Mouse (Mus musculus) Patski (cell line): ENCODE data around the gene Snx30. TPM values are rescaled to one million over a fixed set of nuclear protein-coding genes. Genes with fewer than 3 reads are reported as not detected.
"Not testable (repeated sequence)": the region's sequence is repeated elsewhere in the genome, so short reads cannot be mapped to it uniquely, and the experiment has no call there.

ENCODE experiments used
- ATAC-seq: fragments of 100-300 bp; one replicate; pipeline ENCODE4 v1.8.0; 2021
- CTCF ChIA-PET: fragments of 350-600 bp; sonication (Branson Sonifier 250); formaldehyde crosslinking; loops from one replicate; lab custom pipeline; 2022; ENCODE audit warnings: inconsistent platforms; lab: Charles Lee
- POLR2A ChIA-PET: fragments of 350-600 bp; sonication (Branson Sonifier 250); formaldehyde crosslinking; loops from one replicate; lab custom pipeline; 2022; ENCODE audit warnings: antibody characterized with exemption, inconsistent platforms; lab: Charles Lee
- DNase-seq: peaks from one replicate; pipeline ENCODE4 v3.0.0-alpha.2; 2011; ENCODE audit warnings: low read depth, low spot score
- H3K27me3 ChIP-seq: fragments of 371-371 bp; one replicate; pipeline ENCODE4 v1.5.1; 2021
- CTCF ChIP-seq: fragments of 100-300 bp; IDR thresholded peaks from one replicate; pipeline ENCODE4 v1.5.1; 2021
- in situ Hi-C: fragments of 300-500 bp; cut with MboI; formaldehyde crosslinking; loops from 3 replicates; pipeline ENCODE4 v1.11.1; 2018; ENCODE audit warnings: low pct_unique_long_range_greater_than_20kb, mixed read lengths
- polyA plus RNA-seq: library from polyadenylated mRNA; unstranded; gene quantifications from one replicate; pipeline ENCODE4 v1.2.3, GENCODE M21; 2021

Snx30 gene
- polyA plus RNA-seq, 1 experiment from 2014 or later = 9.2 TPM

- TF ChIP-seq CTCF = no peak
Measured at GRCm38 (mm10) chr4:59772171-59772879, 33.3 kb upstream of the Snx30 start.

GRCm38 (mm10) chr4:59777828-59778227, 27.8 kb upstream of the Snx30 start:
- ChIA-PET CTCF (interaction anchor here (2.2 kb wide), 1 partner anchor 163 kb away, joined by 8 read pairs; no protein-coding TSS in a partner anchor), POLR2A (no interaction called here)
- ATAC-seq = no peak
- no peaks in the 10 kb centered on the region for H3K27me3 ChIP-seq
- no peak for DNase-seq
- in situ Hi-C loops = loop anchor here (5.0 kb wide), 1 partner anchor 406 kb away; no protein-coding TSS in a partner anchor
- no peak for TF ChIP-seq CTCF

More at GRCm38 (mm10) chr4:59772171-59772879, 33.3 kb upstream of the Snx30 start:
- in situ Hi-C loops = no loop called here
- ChIA-PET POLR2A (no interaction called here), CTCF (no interaction called here)
- no peak for DNase-seq
- ATAC-seq = no peak
- H3K27me3 ChIP-seq = no peaks in the 10 kb centered on the region

GRCm38 (mm10) chr4:59780568-59780967, 25.1 kb upstream of the Snx30 start:
- ATAC-seq (no peak), DNase-seq (no peak)
- ChIA-PET CTCF (interaction anchor here (0.8 to 2.9 kb wide), 5 partner anchors 14 to 185 kb away, joined by 3 to 8 read pairs (median 4); no protein-coding TSS in a partner anchor), POLR2A (interaction anchor here (0.5 kb wide), 1 partner anchor 400 kb away, joined by 3 read pairs; no protein-coding TSS in a partner anchor)
- peak; percentile 65 for TF ChIP-seq CTCF
- in situ Hi-C loops = loop anchor here (5.0 kb wide), 1 partner anchor 168 kb away; no protein-coding TSS in a partner anchor
- H3K27me3 ChIP-seq = no peaks in the 10 kb centered on the region

GRCm38 (mm10) chr4:59782853-59783684, 22.6 kb upstream of the Snx30 start:
- in situ Hi-C loops = loop anchor here (5.0 kb wide), 1 partner anchor 171 kb away; no protein-coding TSS in a partner anchor
- CTCF ChIA-PET = interaction anchor here (0.9 to 2.9 kb wide), 3 partner anchors 88 to 402 kb away, joined by 3 to 8 read pairs (median 3); no protein-coding TSS in a partner anchor
- POLR2A ChIA-PET = interaction anchor here (0.6 to 0.8 kb wide), 2 partner anchors 24 to 155 kb away, joined by 3 to 4 read pairs; no protein-coding TSS in a partner anchor
- DNase-seq = no peak
- peak; percentile 8 for ATAC-seq
- no peak for TF ChIP-seq CTCF
- H3K27me3 ChIP-seq = no peaks in the 10 kb centered on the region

GRCm38 (mm10) chr4:59783685-59784279, 21.9 kb upstream of the Snx30 start:
- no peaks in the 10 kb centered on the region for H3K27me3 ChIP-seq
- ChIA-PET POLR2A (interaction anchor here (0.8 kb wide), 1 partner anchor 155 kb away, joined by 3 read pairs; no protein-coding TSS in a partner anchor), CTCF (interaction anchor here (0.9 to 4.1 kb wide), 3 partner anchors 67 to 403 kb away, joined by 3 to 21 read pairs (median 3); no protein-coding TSS in a partner anchor)
- in situ Hi-C loops = loop anchor here (5.0 kb wide), 1 partner anchor 171 kb away; no protein-coding TSS in a partner anchor
- no peak for TF ChIP-seq CTCF
- ATAC-seq (peak; percentile 93), DNase-seq (peak; percentile 83)

- in situ Hi-C loops = loop anchor here (5.0 kb wide), 1 partner anchor 147 kb away; no protein-coding TSS in a partner anchor
- ChIA-PET CTCF (interaction anchor here (0.8 to 4.1 kb wide), 9 partner anchors 24 to 430 kb away, joined by 3 to 21 read pairs (median 4); no protein-coding TSS in a partner anchor), POLR2A (no interaction called here)
- TF ChIP-seq CTCF = no peak
- ATAC-seq (no peak), DNase-seq (no peak)
- H3K27me3 ChIP-seq = no peaks in the 10 kb centered on the region
Measured at GRCm38 (mm10) chr4:59785412-59785811, 20.2 kb upstream of the Snx30 start.

GRCm38 (mm10) chr4:59786661-59787060, 19.0 kb upstream of the Snx30 start:
- CTCF ChIA-PET = interaction anchor here (1.2 to 4.1 kb wide), 4 partner anchors 64 to 89 kb away, joined by 4 to 21 read pairs (median 8); no protein-coding TSS in a partner anchor
- in situ Hi-C loops = loop anchor here (5.0 kb wide), 1 partner anchor 146 kb away; no protein-coding TSS in a partner anchor
- TF ChIP-seq CTCF = peak; percentile 30
- POLR2A ChIA-PET = interaction anchor here (0.6 kb wide), 1 partner anchor 47 kb away, joined by 6 read pairs; no protein-coding TSS in a partner anchor
- ATAC-seq = no peak
- no peaks in the 10 kb centered on the region for H3K27me3 ChIP-seq
- DNase-seq = no peak

GRCm38 (mm10) chr4:59787126-59787525, 18.5 kb upstream of the Snx30 start:
- DNase-seq (no peak), ATAC-seq (no peak)
- no peaks in the 10 kb centered on the region for H3K27me3 ChIP-seq
- ChIA-PET POLR2A (no interaction called here), CTCF (interaction anchor here (1.2 to 4.1 kb wide), 4 partner anchors 63 to 89 kb away, joined by 4 to 21 read pairs (median 8); no protein-coding TSS in a partner anchor)
- no peak for TF ChIP-seq CTCF
- in situ Hi-C loops = loop anchor here (5.0 kb wide), 1 partner anchor 145 kb away; no protein-coding TSS in a partner anchor

- ChIA-PET CTCF (interaction anchor here (2.1 to 3.6 kb wide), 2 partner anchors 62 to 82 kb away, joined by 5 to 13 read pairs; no protein-coding TSS in a partner anchor), POLR2A (interaction anchor here (0.7 kb wide), 1 partner anchor 201 kb away, joined by 3 read pairs; no protein-coding TSS in a partner anchor)
- H3K27me3 ChIP-seq = no peaks in the 10 kb centered on the region
- in situ Hi-C loops = loop anchor here (5.0 kb wide), 1 partner anchor 143 kb away; no protein-coding TSS in a partner anchor
- no peak for TF ChIP-seq CTCF
- ATAC-seq = no peak
- no peak for DNase-seq
Measured at GRCm38 (mm10) chr4:59789015-59789414, 16.6 kb upstream of the Snx30 start.

GRCm38 (mm10) chr4:59793626-59794025, 12.0 kb upstream of the Snx30 start:
- CTCF ChIA-PET = interaction anchor here (1.3 kb wide), 1 partner anchor 77 kb away, joined by 3 read pairs; no protein-coding TSS in a partner anchor
- DNase-seq, ATAC-seq, H3K27me3 ChIP-seq, POLR2A ChIA-PET: not testable (repeated sequence)
- in situ Hi-C loops = loop anchor here (5.0 kb wide), 1 partner anchor 64 kb away; no protein-coding TSS in a partner anchor
